Mouse (Mus musculus) gastrocnemius, postnatal 10 days (tissue): ENCODE data around the gene Map2k7. TPM values are rescaled to one million over a fixed set of nuclear protein-coding genes. Genes with fewer than 3 reads are reported as not detected.
"Not testable (repeated sequence)": the region's sequence is repeated elsewhere in the genome, so short reads cannot be mapped to it uniquely, and the experiment has no call there.

Source experiments
- DNase-seq: peaks from one replicate; pipeline ENCODE4 v3.0.0; 2021; ENCODE audit warnings: mixed read lengths
- total RNA-seq, 2 experiments: library from RNA; stranded (reverse); gene quantifications; 2 replicates each; pipeline ENCODE4 v1.2.3; 2021

The Map2k7 gene
- total RNA-seq, 2 experiments from 2014 or later: 61.4 to 65.5 TPM

DNA sequence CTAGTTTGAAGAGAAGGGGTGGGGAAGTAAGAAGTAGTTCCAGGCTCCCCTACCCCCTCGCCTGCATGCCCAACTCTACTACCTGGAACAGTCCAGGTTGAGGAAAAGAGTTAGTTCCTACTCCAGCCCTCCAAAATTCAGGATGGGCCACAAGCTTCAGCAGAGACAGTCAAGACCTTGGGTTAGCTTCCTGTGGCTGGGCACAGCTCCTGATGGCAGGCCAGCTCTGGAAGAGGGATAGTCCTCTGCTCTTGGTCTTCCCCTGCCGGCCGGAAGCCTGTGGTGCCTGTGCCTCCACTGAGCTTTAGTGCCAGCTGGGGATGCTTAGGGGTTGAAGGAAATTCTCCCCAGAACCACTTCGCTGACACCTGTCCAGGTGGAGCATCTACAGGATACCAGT lies 12.2 kb upstream of the Map2k7 start:
- no peak for DNase-seq

DNA sequence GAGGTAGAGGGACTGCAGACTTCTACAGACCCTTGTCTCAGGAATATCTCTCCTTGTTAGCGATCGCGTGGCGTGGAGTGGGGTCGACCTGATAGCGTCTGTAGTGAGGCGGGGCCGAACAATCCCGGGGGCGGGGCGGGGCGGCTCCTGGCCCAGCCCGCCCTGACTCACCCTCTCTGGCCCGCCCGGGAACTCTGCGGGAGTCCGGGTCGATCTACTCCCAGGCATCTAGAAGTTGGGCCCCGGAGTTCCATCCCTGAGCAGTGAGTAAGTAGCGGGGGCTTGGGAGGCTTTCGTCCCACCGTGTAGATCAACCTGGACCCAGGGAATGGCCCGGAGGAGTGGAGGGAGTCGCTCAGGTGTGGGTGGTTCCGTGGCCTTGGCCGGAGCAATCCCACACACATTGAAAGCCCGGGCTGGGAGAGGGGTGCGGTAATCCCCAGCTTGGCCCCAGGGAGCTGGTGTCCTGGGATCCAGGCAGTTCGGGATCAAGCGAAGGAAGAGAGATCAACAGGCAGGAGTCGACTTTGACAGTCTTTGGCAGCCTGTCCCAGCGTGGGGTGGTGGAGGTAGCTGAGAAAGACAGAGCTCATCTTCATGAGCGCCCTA lies 11.7 kb upstream of the Map2k7 start, which contains the start of gene Lrrc8e:
Lrrc8e (plus strand) TSS at position 89 of the 609 bp plus-strand sequence.
- DNase-seq: no peak

DNA sequence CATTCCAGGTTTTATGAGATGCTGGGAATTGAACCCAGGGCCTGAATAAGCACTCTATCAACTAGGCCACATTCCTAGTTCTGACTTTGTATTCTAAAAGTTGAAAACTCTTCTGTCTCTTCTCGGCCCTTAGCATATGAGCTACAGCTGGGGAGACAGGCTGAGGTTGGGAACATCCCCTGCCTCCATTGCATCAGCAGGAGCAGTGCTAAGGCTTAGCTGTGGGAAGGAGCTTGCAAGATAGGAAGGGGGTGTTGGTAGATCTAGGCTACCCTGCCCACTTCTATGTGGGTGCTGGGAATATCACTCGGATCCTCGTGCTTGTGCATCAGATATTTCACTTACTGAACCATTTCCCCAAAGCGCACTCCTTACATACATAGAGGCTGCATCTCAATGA lies 10.6 kb upstream of the Map2k7 start:
- no peak for DNase-seq

DNA sequence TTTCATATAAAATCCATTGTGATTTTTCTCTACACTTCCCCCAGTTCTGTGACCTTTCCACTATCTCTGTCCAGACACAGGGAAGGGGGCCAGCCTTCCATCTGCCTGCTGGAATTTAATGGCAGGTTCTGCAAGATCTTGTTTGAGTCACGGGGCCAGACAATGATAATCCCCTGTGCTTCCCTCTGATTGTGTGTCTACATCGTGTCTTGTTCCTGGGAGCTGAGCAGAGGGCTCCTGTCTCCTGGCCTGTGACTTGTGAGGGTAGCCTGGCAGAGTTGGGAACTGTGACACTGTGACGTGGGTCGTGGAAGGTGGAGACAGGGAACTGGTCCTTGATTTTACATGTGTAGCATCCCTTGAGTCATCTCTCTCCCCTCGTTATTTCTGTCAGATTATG lies 8.8 kb upstream of the Map2k7 start:
- no peak for DNase-seq

DNA sequence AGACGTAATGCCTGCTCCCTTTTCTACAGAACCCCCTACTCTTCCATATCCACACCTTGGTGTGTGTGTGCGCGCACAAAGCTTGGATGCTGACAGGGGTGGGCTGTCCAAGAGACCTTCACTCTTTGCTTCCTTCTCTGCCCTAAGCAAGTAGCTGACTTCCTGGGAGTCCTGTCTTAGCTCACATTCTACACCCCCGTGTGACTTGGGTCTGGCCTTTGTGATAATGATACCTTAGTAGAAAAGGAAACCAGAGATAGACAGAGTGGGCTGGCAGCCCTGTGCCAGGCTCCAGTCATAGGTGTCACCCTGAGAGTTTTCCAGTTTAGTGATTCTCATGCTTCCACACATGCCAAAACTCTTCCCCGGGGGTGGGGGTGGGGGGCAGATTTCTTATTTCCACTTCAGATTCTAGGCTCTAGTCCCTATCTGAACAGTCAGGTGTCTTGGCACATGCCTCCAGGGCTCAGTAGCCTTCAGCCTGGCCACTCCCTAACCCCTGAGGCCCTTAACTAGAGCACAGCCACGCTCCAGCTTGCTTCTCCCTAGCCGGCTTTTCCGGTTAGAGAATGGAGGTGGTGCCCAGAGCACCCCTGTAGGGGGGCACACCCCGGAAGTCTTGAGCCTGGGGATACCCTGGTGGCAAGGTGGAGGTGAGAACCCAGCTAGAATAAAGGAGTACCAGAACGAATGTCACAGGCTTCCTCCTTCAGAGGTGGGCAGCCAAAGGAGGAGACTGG lies 7.8 kb upstream of the Map2k7 start:
- DNase-seq: no peak

DNA sequence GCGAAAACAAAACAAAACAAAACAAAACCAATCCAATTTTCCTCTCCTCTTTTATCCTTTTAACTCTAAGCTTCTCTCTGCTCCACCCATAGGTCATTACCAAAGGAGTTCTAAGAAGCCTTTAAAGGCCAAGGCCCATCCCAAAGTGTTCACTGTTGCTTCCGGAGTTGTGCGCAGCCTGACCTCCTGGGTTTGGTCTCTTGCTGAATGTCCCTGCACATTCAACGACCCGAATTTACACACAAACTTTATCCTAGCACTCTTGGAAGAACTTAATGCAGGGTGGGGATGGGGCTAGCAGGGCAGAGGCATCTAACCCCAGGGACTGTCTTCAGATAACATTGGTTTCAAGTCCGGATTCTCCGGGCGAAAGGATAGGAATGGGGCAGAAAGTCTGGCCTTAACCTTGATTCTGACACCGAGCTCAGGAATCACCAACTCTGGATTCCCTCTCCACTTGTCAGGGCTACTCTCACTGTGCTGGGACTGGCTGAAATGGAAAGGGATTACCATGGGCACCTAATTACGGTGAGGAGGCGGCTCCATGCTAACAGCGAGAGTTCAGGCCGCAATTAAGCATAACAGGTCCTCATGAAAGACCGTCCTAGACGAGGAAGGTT lies 616 bp upstream of the Map2k7 start:
- DNase-seq: no peak

DNA sequence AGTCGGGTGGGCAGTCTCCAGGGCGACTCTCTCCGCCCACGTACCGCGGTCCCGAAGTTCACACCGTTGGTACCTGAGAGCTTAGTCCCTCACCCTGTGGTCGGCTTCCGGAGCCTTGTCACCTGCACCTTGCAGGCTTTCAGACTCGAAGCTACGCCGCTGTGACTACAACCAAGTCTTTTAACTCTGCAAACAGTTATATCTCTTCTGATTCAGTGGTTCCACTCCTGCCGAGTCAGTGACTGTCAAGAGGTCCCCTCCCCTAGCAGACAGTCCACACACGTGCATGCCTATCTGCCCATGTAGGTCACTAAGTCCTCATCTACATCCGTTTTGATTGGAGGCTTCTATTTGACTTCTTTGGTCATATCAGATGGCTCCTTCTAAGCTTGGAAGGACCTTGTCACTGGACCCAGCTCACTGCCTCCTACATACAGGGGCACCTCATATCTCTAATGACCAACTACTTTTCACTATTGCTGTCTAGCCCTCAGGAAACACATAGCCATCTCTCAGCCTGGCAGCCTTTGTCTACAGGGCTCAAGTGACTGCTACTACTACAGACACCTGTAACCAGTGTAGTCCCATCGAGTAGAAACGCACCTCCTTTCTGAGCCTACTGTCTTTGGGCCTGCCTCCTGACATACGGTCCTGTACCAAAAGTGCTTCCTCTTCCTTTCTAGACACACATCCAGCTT lies 802 bp downstream of the Map2k7 start:
- no peak for DNase-seq

DNA sequence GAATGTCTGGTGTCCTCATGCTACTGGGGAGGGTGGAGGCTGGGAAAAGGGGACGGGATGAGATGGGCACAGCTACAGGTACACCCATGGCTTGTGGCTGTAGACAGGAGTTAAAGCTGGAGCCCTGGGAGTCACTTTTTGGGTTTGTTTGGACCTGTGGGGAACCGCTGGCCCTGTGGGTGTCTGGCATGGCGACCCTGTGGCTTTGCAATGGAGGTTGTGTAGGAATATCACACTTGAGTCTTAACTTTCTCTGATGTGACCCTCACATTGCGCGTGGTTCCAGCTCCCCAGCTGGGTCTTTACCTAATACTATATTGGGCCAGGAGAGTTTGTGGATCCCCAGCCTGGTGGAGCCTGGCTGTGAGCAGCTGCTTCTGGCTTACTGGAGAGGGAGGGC lies 6.5 kb downstream of the Map2k7 start:
- no peak for DNase-seq

DNA sequence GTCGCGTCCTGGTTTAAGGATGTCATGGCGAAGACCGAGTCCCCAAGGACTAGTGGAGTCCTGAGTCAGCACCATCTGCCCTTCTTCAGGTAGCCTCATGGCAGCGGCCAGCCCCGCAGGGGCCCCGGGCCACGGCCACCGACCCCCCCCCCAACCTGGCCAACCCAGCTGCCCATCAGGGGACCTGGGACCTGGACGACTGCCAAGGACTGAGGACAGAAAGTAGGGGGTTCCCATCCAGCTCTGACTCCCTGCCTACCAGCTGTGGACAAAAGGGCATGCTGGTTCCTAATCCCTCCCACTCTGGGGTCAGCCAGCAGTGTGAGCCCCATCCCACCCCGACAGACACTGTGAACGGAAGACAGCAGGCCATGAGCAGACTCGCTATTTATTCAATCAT lies 7.2 kb downstream of the Map2k7 start:
- no peak for DNase-seq

DNA sequence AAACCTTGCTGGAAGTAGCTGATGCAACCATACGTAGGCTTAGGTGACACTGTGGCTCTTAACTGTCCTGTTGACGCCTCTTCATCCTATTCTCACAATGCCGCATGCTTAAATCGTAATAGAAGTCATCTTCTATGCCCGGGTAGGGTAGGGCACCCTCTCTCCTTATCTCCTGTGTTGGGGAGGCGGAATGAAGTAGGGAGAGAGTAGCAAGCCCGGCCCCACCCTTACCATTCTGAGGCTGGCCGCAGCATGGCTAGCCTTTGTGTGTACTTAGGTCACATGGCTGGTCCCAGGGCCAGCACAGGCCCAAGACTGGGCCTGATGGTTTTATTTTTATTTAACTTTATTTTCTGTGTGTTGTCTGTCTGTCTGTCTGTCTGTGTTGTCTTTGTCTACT lies 8.7 kb downstream of the Map2k7 start:
- DNase-seq: no peak

DNA sequence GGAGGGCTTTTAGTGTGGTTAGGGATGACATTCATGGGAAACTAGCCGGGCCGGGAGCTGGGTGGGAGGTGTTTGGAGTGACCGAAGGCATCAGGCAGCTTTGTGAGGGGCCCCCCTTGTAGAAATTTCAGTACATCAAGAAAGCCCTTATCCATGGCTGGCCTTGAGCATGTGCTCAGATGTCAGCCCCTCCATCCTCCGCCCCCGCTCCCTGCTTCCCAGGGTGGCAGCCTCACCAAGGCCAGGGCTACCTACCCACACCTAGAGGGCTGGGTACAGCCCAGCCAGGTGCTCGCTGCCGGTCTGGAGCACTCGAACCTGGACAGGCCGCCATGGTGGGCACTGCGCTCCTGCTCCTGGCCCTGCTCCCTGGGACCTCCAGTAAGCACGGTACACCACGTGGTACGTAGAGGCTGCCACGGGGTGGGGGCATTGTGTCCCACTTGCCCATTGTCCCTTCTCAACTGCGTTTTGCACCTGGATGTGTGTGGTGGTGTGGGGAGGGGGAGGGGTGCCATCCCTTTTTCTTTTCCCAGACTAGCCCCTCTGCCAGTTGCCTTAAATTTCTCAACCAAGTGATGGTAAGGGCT lies 9.5 kb downstream of the Map2k7 start, which contains the start of gene Tgfbr3l:
Tgfbr3l (plus strand) TSS at position 264 of the 590 bp plus-strand sequence.
- DNase-seq: no peak

DNA sequence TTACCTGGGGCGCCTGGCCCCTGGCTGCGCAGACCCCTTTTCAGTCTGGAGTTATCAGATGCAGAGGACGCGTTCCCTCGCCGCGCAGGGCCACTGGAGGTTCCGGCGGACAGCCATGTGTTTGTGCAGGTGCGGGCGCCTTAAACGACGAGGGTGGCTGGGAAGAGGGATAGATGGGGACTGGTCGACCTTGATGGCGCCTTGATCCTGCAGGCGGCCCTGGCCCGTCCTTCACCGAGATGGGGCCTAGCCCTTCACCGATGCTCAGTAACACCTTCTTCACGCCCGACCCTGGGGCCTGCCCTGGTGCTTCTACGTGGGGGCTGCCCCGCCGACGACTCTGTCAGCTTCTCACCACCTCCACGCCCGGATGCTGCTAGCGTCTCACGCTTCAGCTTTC lies 10.7 kb downstream of the Map2k7 start:
- peak; percentile 59 for DNase-seq

DNA sequence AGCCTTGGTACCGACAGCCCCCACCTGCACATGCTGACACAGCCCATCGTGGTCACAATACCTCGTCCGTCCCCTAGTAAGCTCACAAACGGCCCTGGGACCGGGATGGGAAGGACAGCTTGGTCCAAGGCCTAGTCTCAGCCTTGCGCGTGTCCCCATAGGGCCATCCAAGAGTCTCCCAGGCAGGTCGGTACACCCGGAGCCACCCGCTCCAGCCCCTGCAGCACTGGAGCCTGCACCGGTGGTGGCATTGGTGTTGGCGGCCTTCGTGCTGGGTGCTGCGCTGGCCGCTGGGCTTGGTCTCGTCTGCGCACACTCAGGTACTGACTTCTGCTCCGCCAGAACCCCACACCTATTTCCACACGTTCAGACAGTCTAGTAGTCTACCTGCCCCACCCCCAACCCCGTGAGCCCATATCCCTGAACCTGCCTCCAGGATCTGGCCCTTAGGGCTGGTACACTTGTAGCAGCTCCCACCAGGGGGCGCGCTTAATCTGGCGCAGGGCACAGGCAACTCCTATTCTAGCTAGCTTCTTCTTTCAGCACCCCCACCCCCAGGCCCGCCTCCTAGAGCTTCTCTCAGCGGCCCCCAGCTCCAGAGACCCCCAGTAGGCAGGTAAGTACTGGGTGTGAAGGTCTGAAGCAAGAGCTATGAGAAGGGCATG lies 11.9 kb downstream of the Map2k7 start:
- DNase-seq: peak; percentile 92

DNA sequence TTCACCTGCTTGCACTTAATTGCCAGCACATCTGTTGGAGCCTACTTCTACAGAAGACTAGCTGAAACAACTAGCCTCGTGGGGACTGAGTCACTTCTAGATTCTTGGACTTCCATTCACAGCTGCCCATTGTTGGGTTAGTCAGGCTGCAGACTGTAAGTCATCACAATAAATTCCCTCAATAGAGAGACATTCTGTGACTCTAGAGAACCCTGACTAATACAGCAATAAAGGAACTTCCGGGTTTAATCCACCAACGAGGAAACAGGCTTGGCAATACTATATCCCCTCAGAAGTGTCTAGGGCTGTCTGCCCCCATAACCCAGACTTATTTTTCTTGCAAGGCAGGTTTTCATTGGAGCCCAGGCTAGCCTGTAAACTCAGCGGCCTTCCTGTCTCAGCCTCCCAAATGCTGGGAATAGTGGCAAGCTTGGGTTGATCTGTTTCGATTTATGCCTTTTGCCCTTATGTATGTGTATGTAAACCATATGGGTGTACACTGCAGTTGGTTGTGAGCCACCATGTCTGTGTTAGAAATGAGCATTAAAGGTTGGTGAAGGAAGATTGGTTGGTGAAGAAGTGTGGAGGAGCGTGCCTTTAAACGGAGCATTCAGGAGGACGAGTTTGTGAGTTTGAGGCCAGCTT lies 13.7 kb downstream of the Map2k7 start:
- DNase-seq: no peak

DNA sequence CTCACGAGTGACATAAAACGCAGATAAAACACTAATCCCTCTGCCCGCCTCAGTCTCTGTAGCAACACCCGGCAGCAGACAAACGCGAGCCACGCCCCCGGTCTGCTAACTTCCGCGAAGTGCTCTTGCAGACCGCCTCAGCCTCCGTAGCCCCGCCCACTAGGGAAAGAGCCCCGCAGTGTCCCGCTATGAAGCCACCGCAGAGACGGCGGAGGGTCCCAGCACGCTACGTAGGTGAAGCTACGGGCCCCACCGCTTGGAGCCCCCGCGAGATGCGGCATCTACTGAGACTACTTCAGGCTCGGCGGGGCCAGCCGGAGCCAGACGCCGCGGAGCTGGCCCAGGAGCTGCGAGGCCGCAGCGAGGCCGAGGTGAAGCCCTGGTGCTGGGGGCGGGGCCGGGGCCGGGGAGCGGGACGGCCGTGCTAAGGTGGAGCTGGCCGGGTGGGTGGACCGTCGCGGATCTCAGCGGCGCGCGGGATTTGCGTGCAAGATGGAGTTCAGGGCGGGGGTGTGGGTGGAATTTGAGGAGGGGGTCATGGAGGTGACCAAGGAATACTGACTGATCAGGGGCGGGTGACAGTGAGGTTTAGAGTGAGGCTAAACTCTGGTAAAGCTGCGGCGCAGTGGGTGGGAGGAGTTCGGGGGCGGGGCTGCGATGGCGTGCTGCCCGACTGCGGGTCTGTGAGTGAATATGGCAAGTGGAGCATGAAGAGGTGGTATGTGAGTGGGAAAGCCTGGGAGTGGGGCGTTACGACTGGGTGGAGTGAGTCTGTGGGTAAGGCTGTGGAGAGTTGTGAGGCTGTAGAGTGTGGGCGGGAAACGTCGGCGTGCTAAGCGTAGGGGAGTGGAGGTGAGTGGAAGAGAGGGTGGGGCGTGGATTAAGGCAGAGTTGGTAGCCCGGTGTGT lies 14.6 kb downstream of the Map2k7 start, which contains the start of gene Snapc2:
Snapc2 (plus strand) TSS at position 147 of the 908 bp plus-strand sequence.
- DNase-seq: peak; percentile 95

DNA sequence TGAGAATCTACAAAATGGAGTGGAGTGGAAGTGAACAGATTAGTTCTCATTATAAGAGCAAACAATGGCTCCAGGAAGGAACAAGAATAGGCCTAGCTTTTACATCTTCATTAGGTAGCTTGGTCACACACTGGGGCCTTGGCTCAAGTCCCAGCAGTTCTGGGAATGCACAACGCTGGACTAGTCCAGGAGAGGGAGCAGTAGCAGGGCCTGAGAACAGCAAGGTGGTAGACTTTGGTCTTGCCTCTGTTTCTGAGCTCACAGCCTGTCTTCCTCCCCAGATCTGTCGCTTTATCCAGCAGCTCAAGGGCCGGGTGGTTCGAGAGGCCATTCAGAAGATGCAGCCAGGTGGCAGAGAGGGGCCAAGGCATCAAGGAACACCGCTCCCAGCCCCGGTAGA lies 15.5 kb downstream of the Map2k7 start:
- DNase-seq: peak; percentile 45

DNA sequence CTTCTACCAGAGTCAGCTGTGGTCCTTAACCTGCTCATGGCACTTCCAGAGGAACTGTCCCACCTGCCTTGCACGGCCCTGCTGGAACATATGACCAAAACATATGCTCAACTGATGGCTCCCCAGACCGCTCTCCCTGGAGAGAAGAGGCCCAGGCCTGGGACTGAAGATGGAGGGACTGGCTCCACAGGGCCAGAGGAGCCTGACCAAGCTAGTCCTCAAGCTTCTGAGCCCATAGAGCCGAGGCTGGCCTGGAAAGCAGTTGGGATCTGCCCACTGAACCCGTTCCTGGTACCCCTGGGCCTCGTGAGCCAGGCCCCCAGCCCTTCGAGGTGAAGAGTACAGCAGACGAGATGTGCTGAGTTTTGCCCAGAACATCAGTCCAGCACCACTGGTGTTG lies 16.9 kb downstream of the Map2k7 start:
- DNase-seq: not testable (repeated sequence)

DNA sequence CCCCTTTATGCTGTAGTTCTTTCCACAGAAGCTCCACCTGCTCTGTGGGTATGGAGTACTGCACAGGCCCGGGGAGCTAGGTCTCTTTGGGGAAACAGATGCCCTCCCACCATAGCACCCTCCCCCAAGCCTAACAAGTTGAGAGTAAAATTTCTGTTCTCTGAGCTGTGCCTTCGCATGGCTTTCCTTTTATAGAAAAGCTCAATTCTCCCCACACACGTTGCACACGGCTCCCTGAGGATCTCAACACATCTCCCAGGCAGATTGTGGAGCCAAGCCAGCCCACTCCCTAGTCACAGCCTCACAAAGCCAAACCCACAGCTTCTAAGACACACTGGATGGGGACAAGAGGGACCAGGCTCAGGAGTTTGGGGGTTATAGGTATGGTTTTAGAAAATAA lies 18.4 kb downstream of the Map2k7 start:
- DNase-seq: no peak

DNA sequence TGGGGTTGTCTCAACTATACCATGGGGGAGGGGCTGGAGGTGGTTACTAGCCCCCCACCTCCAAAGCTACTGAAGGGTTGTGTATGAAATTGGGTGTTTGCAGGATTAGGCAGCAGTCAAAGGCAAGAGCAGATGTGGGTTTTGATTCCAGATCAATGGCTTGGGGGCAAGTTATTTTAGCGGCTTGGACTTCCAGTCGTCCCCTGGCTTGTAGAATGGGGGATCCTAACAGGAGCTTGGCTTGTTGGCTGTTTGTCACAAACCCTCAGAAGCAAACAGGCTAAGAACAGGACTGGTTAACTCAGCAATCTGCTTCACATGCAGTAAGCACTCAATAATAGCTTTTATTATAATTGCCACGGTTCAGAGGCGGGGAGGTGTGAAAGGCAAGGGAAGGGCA lies 18.8 kb downstream of the Map2k7 start:
- DNase-seq: no peak

DNA sequence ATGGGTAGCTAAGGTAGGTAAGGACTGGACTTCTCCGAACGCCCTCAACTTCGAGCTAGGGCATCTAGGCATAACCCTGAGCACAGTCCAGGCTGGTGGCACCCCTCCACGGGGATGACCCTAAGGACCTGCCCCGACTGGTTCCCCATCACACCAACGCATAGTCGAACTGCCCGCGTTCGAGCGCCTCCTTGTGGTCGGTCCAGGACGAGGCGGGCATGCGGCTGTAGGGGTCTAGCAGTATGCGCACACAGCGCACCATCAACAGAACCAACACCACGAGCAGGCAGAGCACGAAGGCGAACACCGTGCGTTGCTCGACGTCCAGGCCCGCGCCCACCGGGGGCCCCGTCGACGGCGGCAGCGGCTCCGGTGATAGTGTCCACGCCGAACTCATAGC lies 19.7 kb downstream of the Map2k7 start:
- DNase-seq: peak; percentile 81
